Mouse (Mus musculus): ENCODE data around the gene Rab8b. TPM values are rescaled to one million over a fixed set of nuclear protein-coding genes. Genes with fewer than 3 reads are reported as not detected.

Rab8b gene
- 27.4 and 28.6 TPM in 2 replicates for polyA plus RNA-seq (2015; fragmentation: Nextera tagmentation; extraction: Ambion mirVana)

GRCm38 (mm10) chr9:66919382-66919971, at the start of gene Rab8b:
Gene Rab8b, minus strand, starts transcription at chr9:66919687.
- Histone ChIP-seq H3K4me3 (replicated peaks; ENCODE audit: low read length) (peak within 1 kb of the TSS; percentile 99), H3K27ac (ENCODE audit: low read length) (peak within 1 kb of the TSS; percentile 90), H3K4me1 (ENCODE audit: control insufficient read depth, insufficient read depth, low read length) (peaks cover 18% of the 10 kb centered on the region), H3K27me3 (ENCODE audit: control insufficient read depth, insufficient read depth, low read length) (no peaks in the 10 kb centered on the region), H3K9me3 (replicated peaks; ENCODE audit: control insufficient read depth, low read length) (0 out of 2 replicates have a peak, but pooled peaks cover 3% of the 10 kb centered on the region), H3K4me2 (ENCODE audit: low read depth, low read length) (peak within 1 kb of the TSS; percentile 83), H3K36me3 (ENCODE audit: control insufficient read depth, insufficient read depth, low read length) (no peaks in the 10 kb centered on the region), H3K9ac (ENCODE audit: low read length) (peak within 1 kb of the TSS; percentile 97)
- ATAC-seq (ENCODE audit: insufficient read depth, low FRiP score): peak; percentile 99
- under 1% methylated on average over 48 of the region's 49 CpGs for WGBS

- Histone ChIP-seq H3K27ac (ENCODE audit: low read length) (no peak overlapping the region), H3K36me3 (ENCODE audit: control insufficient read depth, insufficient read depth, low read length) (peaks cover 14% of the 10 kb centered on the region; the same call in 1 of the 2 replicates), H3K9ac (ENCODE audit: low read length) (no peak overlapping the region), H3K4me2 (ENCODE audit: low read depth, low read length) (no peak overlapping the region), H3K27me3 (ENCODE audit: control insufficient read depth, insufficient read depth, low read length) (no peaks in the 10 kb centered on the region), H3K4me1 (ENCODE audit: control insufficient read depth, insufficient read depth, low read length) (no peaks in the 10 kb centered on the region), H3K9me3 (replicated peaks; ENCODE audit: control insufficient read depth, low read length) (no peaks in the 10 kb centered on the region), H3K4me3 (replicated peaks; ENCODE audit: low read length) (no peak overlapping the region)
- WGBS: 60% methylated on average over 8 of the region's 8 CpGs
- ATAC-seq (ENCODE audit: insufficient read depth, low FRiP score): no peak
These were observed 48.0 kb upstream of the Rab8b start for GRCm38 (mm10) chr9:66967492-66967891.

GRCm38 (mm10) chr9:66961478-66961877, 42.0 kb upstream of the Rab8b start:
- WGBS: 76% methylated on average over 3 of the region's 3 CpGs
- Histone ChIP-seq H3K9me3 (replicated peaks; ENCODE audit: control insufficient read depth, low read length) (no peaks in the 10 kb centered on the region), H3K4me3 (replicated peaks; ENCODE audit: low read length) (no peak overlapping the region), H3K36me3 (ENCODE audit: control insufficient read depth, insufficient read depth, low read length) (no peaks in the 10 kb centered on the region), H3K9ac (ENCODE audit: low read length) (no peak overlapping the region), H3K4me2 (ENCODE audit: low read depth, low read length) (no peak overlapping the region), H3K4me1 (ENCODE audit: control insufficient read depth, insufficient read depth, low read length) (no peaks in the 10 kb centered on the region), H3K27me3 (ENCODE audit: control insufficient read depth, insufficient read depth, low read length) (no peaks in the 10 kb centered on the region), H3K27ac (ENCODE audit: low read length) (no peak overlapping the region)
- ATAC-seq (ENCODE audit: insufficient read depth, low FRiP score): no peak

- Histone ChIP-seq H3K36me3 (ENCODE audit: control insufficient read depth, insufficient read depth, low read length) (no peaks in the 10 kb centered on the region; the same call in 1 of the 2 replicates), H3K9ac (ENCODE audit: low read length) (no peak overlapping the region), H3K27ac (ENCODE audit: low read length) (no peak overlapping the region), H3K9me3 (replicated peaks; ENCODE audit: control insufficient read depth, low read length) (no peaks in the 10 kb centered on the region), H3K4me1 (ENCODE audit: control insufficient read depth, insufficient read depth, low read length) (no peaks in the 10 kb centered on the region), H3K4me3 (replicated peaks; ENCODE audit: low read length) (no peak overlapping the region), H3K4me2 (ENCODE audit: low read depth, low read length) (no peak overlapping the region), H3K27me3 (ENCODE audit: control insufficient read depth, insufficient read depth, low read length) (no peaks in the 10 kb centered on the region)
- 92% methylated on average over 3 of the region's 3 CpGs for WGBS
- ATAC-seq (ENCODE audit: insufficient read depth, low FRiP score): no peak
These were observed 38.0 kb upstream of the Rab8b start for GRCm38 (mm10) chr9:66957451-66957850.

GRCm38 (mm10) chr9:66952886-66953285, 33.4 kb upstream of the Rab8b start:
- no peak overlapping the region for H3K4me3 ChIP-seq (replicated peaks; ENCODE audit: low read length)
- H3K27ac ChIP-seq (ENCODE audit: low read length): no peak overlapping the region
- no peaks in the 10 kb centered on the region for H3K9me3 ChIP-seq (replicated peaks; ENCODE audit: control insufficient read depth, low read length)
- no peak overlapping the region for H3K4me2 ChIP-seq (ENCODE audit: low read depth, low read length)
- no peak for ATAC-seq (ENCODE audit: insufficient read depth, low FRiP score)
- no peaks in the 10 kb centered on the region for H3K27me3 ChIP-seq (ENCODE audit: control insufficient read depth, insufficient read depth, low read length)
- H3K9ac ChIP-seq (ENCODE audit: low read length): no peak overlapping the region
- peaks cover 5% of the 10 kb centered on the region for H3K36me3 ChIP-seq (ENCODE audit: control insufficient read depth, insufficient read depth, low read length)
- 74% methylated on average over 2 of the region's 2 CpGs for WGBS
- no peaks in the 10 kb centered on the region for H3K4me1 ChIP-seq (ENCODE audit: control insufficient read depth, insufficient read depth, low read length)

- Histone ChIP-seq H3K9ac (ENCODE audit: low read length) (no peak overlapping the region), H3K4me2 (ENCODE audit: low read depth, low read length) (no peak overlapping the region), H3K4me3 (replicated peaks; ENCODE audit: low read length) (no peak overlapping the region), H3K4me1 (ENCODE audit: control insufficient read depth, insufficient read depth, low read length) (no peaks in the 10 kb centered on the region), H3K9me3 (replicated peaks; ENCODE audit: control insufficient read depth, low read length) (no peaks in the 10 kb centered on the region), H3K27ac (ENCODE audit: low read length) (no peak overlapping the region), H3K36me3 (ENCODE audit: control insufficient read depth, insufficient read depth, low read length) (peaks cover 5% of the 10 kb centered on the region), H3K27me3 (ENCODE audit: control insufficient read depth, insufficient read depth, low read length) (no peaks in the 10 kb centered on the region)
- WGBS: 73% methylated on average over 8 of the region's 8 CpGs
- no peak for ATAC-seq (ENCODE audit: insufficient read depth, low FRiP score)
These were observed 32.8 kb upstream of the Rab8b start for GRCm38 (mm10) chr9:66952321-66952720.

- ATAC-seq (ENCODE audit: insufficient read depth, low FRiP score): no peak
- Histone ChIP-seq H3K4me2 (ENCODE audit: low read depth, low read length) (no peak overlapping the region), H3K9me3 (replicated peaks; ENCODE audit: control insufficient read depth, low read length) (no peaks in the 10 kb centered on the region), H3K4me1 (ENCODE audit: control insufficient read depth, insufficient read depth, low read length) (peaks cover 3% of the 10 kb centered on the region), H3K36me3 (ENCODE audit: control insufficient read depth, insufficient read depth, low read length) (peaks cover 5% of the 10 kb centered on the region; the same call in 1 of the 2 replicates), H3K27me3 (ENCODE audit: control insufficient read depth, insufficient read depth, low read length) (no peaks in the 10 kb centered on the region), H3K9ac (ENCODE audit: low read length) (no peak overlapping the region), H3K4me3 (replicated peaks; ENCODE audit: low read length) (no peak overlapping the region), H3K27ac (ENCODE audit: low read length) (no peak overlapping the region)
- 97% methylated on average over 2 of the region's 2 CpGs for WGBS
These were observed 29.0 kb upstream of the Rab8b start for GRCm38 (mm10) chr9:66948536-66948935.

GRCm38 (mm10) chr9:66945647-66946641, 26.5 kb upstream of the Rab8b start, which contains the start of gene Rps27l:
Gene Rps27l, plus strand, starts transcription at chr9:66946086.
- no peaks in the 10 kb centered on the region for H3K9me3 ChIP-seq (replicated peaks; ENCODE audit: control insufficient read depth, low read length)
- H3K4me1 ChIP-seq (ENCODE audit: control insufficient read depth, insufficient read depth, low read length): peaks cover 3% of the 10 kb centered on the region
- peak within 1 kb of the TSS; percentile 93 for H3K9ac ChIP-seq (ENCODE audit: low read length)
- peak within 1 kb of the TSS; percentile 84 for H3K4me2 ChIP-seq (ENCODE audit: low read depth, low read length)
- H3K27ac ChIP-seq (ENCODE audit: low read length): peak within 1 kb of the TSS; percentile 92
- peak; percentile 98 for ATAC-seq (ENCODE audit: insufficient read depth, low FRiP score)
- H3K4me3 ChIP-seq (replicated peaks; ENCODE audit: low read length): peak within 1 kb of the TSS; percentile 84
- peaks cover 5% of the 10 kb centered on the region; the same call in 1 of the 2 replicates for H3K36me3 ChIP-seq (ENCODE audit: control insufficient read depth, insufficient read depth, low read length)
- under 1% methylated on average over 77 of the region's 77 CpGs for WGBS
- H3K27me3 ChIP-seq (ENCODE audit: control insufficient read depth, insufficient read depth, low read length): no peaks in the 10 kb centered on the region

GRCm38 (mm10) chr9:66945161-66945560, 25.7 kb upstream of the Rab8b start:
- H3K36me3 ChIP-seq (ENCODE audit: control insufficient read depth, insufficient read depth, low read length): peaks cover 5% of the 10 kb centered on the region; the same call in 1 of the 2 replicates
- peak overlapping the region; percentile 92 for H3K27ac ChIP-seq (ENCODE audit: low read length)
- peak overlapping the region; percentile 84 for H3K4me3 ChIP-seq (replicated peaks; ENCODE audit: low read length)
- H3K27me3 ChIP-seq (ENCODE audit: control insufficient read depth, insufficient read depth, low read length): no peaks in the 10 kb centered on the region
- ATAC-seq (ENCODE audit: insufficient read depth, low FRiP score): no peak
- H3K9ac ChIP-seq (ENCODE audit: low read length): peak overlapping the region; percentile 93
- H3K4me1 ChIP-seq (ENCODE audit: control insufficient read depth, insufficient read depth, low read length): peaks cover 3% of the 10 kb centered on the region
- 8% methylated on average over 4 of the region's 4 CpGs for whole genome bisulfite sequencing
- H3K4me2 ChIP-seq (ENCODE audit: low read depth, low read length): peak overlapping the region; percentile 62
- no peaks in the 10 kb centered on the region for H3K9me3 ChIP-seq (replicated peaks; ENCODE audit: control insufficient read depth, low read length)
